Mouse (Mus musculus): ENCODE measurements around the gene Zfand3.

Zfand3 gene

DNA sequence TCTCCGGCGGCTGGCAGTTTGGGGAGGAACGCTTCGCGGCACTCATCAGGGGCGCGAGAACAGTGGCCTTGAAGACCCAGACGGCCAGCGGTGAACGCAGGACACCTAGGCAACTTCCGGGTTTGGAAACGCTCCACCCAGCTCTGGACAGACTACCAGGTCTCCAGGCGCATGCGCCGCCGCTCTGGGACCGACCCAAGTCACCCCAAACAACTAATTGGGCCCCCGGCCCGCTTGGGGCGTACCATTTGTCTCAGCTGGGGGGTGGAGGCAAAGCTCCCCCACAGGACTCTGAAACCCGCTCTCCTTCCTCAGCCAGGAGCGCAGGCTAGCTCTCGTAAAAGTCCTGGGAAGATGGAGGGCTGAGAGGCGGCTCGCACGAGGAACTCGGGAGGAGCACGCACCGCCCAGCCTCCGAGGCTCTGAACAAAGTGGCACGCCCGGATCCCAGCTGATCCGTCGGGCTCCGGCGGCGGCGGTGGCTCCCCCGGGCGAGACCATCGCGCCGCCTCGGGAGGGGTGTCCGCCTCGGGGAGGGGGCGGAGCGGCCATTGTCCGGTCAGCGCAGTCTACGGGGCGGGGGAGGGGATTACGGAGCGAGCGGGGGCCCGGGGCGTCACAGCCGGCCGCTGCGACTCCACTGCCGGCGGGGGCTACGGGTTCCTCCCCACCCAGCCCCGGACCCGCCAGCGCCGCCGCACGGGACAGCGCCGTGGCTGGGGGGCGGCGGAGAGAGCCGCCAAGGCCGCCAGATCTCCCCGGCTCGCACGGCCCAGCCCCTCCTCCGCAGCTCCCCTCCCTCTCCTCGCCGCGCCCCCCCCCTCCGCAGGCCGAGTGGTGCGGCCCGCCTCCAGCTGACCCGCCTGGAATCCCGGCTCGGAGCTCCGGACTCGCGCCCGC is at the start of gene Zfand3:
Gene Zfand3 (plus strand): TSS at position 531 of the 900 bp plus-strand sequence.
- peak; percentile 94 for DNase-seq

DNA sequence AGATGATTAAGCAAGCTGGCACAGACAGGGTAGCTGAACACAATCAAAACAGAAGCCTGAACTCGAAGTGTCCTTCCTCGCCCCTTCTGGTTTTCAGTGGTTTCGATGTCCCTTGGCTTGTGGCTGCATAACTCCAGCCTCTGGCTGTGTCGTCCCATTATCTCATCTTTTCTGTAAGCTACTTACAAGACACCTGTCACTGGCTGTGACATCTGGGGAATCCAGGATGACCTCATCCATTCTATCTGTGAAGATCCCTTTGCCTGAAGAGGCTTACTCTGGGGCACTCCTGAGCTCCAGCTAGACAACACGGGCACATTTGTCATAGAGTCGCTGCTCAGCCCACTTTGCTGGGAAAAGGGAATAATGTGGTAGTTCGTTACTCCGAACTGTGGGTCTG is 48.7 kb upstream of the Zfand3 start:
- no peak for DNase-seq

DNA sequence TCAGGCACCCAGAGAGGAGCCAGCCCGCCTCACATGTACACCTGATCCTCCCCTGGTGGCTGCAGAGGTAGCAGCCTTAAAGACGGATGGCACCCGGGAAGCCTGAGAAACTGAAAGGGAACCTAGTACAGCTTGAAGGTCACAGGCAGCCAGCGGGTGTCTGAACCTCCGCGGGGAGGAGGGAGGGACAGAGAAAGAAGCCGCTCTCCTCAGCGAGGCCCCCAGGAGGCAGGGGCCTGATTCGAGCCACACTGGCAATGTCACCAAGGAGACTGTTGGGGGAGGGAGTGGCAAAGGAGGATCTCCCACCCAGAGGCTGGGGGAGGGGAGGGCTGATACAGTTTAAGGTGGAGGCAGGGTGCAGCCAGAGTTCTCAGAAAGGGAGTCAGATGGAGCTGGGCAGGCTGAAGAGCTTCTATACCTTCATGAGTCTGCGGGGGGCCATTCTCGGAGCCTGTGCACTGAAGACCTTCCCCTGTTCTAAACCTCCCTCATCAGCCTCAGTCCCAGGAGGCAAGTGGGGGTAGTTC is 40.7 kb upstream of the Zfand3 start:
- DNase-seq = no peak

DNA sequence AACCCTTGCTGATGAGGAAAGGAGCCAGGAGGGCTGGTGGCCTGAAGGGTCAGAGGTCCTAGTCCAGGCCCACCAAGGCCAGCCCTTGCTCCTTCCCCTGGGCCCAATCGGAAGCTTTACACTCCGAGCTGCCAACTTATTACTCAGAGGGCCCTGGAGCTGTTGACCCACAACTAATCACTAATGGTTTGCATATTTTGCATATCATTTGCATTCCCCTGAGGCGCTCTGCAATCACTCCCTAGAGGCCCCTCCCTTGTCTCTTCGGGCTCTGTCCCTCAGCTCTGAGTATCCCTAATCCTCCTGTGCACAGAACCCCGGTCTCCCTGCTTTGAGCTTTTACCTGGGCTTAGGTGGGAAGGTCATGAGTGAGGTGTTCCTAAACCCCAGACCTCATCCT is 39.0 kb upstream of the Zfand3 start:
- DNase-seq = no peak

DNA sequence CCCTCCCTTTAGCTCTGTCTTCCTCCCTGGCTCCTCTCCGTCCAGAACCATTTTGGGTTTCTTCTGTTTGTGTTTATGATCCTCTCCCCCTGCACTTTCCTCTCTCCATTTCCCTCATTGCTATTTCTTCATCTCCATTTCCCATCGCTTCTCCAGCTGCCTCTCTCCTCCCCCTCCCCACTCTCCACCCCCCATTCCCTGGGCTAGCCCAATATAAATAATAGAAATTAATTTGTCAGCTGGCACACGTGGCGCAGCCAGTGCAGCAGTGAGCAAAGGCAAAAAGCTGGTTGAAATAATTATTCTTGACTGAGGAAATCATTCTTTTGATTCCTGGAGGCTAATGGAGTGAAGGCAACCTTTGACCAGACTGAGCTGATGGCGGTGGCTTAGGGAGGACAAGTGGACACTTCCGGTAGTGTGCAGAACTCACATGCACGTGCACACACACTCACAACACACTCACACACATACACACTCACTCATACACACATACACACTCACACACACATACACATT is 34.4 kb upstream of the Zfand3 start, which contains the start of gene Mdga1:
Gene Mdga1 (minus strand): TSS at position 51 of the 519 bp plus-strand sequence.
- DNase-seq = no peak

DNA sequence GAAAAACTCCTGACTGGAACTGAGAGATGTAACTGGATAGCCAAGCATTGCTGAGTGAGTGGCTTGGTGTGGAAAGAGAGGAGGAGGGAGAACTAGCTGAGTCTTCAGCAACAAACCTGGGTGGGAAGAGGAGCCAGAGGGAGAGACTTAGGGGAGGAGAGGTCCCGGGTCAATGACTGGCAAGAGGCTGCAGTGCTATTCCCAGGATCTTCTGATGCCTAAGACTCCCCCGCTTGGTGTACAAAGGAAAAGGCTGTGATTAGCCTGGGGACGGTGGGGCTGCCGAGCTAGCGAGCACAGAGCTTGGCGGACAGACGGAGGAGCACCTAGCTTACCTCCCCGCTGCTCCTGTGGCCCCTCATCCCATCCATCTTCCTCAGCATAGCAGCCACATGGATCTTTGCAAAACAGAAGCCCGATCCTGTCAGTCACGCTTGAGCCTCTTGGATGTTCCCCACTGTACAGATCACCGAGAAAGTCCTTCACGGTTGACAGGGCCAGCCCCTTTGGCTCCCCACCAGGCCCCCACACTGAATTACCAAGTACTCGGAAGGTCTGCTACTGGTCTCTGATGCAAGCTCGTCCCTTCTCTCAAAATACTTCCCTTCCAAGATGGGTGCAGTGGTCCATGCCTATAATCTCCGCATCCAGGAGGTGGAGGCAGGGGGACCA is 32.6 kb upstream of the Zfand3 start:
- DNase-seq = no peak

DNA sequence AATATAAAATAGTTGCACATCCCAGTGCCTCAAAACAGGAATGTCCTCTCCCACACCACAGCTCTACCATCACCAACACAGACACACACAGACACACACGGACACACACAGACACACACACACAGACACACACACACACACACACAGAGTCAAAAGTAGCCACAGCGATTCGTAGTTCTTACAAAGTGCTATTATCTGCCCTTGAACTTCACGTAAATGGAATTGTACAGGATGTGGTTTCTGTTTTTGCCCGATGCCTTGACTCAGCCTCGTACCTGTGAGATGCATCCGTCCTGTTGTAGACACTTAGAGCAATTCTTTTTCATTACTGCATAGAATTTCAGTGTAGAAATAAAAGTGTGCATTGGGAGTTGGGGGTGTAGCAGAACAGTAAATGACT is 31.3 kb upstream of the Zfand3 start:
- DNase-seq = no peak

DNA sequence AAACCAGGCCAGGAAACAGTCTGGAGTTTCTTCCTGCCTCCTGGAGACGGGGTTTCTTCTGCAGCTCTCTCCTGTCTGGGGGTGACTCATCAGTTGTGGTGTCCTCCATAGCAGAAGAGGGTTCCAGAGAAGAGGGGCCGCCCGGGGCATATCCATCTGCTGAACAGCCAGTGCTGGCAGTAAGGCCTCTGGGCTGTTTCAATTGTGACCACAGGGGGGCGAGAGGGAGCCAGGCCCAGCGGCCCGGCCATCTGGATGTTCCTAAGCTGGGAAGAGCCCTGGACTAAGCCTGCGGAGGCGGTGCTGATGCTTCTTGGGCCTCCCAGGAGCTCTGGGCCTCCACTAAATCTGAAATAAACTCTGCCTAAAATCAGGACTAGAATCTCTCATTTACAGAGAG is 28.8 kb upstream of the Zfand3 start:
- peak; percentile 81 for DNase-seq

DNA sequence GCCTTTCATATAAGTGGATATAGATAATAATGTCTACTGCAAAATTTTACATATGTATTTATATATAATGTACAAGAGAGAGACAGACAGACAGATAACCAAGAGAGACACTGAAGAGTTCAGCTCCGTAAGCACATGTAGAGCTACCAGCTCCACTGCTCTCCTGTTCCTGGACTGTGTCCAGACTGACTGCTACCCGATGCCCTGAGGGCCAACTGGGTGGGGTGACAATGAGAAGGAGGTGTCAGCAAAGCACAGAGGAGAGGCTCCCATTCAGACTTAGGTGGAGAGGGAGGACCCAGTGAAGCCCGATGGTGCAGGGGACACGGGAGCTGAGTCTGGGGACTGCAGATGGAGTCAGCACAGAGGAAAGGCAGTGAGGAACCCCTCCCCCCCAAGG is 25.5 kb upstream of the Zfand3 start:
- DNase-seq = no peak

DNA sequence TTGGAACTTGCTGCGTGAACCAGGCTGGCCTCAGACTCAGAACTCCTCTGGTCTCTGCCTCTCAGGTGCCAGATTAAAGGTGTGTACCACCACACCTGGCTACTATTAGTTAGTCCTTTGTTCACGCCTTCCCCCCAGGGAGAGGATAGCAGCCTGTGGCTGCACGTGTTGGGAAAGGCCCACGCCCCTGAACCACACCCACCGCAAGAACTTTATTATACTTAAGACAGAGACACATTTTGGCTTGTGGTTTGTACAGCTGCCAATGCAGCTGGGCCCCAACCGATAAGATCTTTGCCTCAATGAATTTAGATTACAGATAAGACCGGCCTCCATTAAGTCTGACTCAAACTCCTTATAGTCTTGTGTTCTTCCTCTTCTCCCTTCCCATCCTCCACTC is 24.7 kb upstream of the Zfand3 start:
- no peak for DNase-seq

DNA sequence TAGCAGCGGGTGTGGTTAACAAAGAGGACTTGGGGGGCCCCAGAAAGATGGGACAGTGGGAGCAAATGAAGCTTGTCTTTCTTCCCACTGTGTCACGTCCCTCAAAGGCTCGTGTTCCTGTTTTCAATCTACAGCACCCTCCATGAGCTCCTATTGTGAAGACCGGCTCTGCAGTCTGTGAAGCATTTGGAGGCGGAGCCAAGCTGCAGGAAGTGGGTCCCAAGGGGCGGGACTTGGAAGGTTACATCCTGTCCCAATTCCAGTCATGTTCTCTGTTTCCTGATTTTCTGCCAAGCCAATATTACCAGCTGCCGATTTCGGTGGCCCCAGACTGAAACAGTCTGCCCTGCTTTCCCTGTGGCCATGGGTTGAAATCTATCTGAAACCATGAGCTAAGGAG is 23.0 kb upstream of the Zfand3 start:
- DNase-seq = no peak

DNA sequence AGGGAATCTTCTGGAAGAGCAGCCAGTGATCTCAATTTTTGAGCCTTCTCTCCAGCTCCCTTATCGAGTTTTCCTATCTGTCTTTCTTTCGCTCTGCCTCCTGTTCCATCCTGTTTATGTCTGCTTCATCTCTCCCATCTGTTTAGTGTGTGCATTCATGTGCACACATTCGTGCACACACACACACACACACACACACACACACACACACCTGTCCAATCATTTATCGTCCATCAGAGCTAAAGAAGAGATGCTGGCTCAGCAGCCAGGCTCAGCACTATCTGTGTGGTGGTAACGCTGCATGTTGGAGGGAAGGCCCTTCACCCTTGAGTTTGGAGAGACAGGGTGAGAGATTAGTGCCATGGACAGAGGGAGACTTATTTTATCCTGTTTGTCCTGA is 21.3 kb upstream of the Zfand3 start:
- no peak for DNase-seq

DNA sequence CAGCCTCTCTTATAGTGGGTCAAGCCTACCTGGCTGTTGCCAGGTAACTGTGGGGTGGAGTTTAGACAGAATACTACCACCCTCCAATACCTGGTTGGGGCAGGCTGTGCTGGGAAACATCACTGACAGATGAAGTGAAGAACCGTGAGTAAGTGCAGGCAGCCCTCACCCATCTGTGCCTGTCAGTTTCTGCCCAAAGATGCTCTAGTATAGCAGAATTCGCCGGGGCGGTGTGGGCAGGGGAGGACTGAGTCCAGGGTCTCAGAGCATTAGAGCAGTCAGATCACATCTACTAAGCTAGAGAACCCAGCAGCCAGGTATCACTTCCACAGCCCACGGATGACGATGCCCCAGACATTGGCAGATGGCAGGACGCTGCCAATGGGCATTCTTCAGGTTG is 19.6 kb upstream of the Zfand3 start:
- peak; percentile 71 for DNase-seq

DNA sequence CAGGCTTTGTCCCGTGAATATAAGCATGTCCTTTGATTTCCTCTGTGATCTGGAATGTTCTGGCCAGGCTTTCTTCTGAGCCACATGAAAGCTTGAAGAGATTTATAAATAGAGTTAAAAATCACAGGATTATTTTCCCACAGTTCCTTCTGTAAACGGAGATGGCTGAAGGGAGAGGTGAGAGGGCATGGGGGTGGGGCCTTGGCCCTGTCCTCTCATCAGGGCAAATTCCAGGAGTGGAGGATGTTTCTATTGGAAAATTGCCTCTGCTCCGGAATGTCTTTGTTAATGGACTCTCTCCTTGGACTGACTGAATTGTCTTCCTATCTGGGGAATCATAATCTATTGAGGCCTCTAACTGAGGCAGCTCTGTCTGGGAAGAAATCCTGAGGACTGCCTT is 19.0 kb upstream of the Zfand3 start:
- no peak for DNase-seq

DNA sequence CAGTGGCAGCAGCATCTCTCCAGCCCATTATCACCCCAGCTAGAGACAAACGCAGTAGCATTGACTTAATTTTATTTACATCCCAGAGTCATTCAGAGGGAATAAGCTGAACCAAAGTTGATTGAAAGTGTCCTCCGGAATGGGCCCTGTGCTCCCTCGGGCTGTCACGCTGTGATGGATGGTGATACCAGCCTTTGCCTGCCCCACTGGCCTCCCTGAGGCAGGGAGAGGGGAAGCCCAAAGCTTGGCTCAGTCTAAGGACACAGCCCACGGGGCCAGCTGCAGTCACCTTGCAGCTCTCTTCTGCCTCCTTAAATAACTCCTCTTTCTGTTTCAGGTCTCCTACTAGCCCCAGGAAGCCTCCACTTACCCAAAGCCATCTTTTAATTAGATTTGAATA is 16.4 kb upstream of the Zfand3 start:
- DNase-seq = no peak

DNA sequence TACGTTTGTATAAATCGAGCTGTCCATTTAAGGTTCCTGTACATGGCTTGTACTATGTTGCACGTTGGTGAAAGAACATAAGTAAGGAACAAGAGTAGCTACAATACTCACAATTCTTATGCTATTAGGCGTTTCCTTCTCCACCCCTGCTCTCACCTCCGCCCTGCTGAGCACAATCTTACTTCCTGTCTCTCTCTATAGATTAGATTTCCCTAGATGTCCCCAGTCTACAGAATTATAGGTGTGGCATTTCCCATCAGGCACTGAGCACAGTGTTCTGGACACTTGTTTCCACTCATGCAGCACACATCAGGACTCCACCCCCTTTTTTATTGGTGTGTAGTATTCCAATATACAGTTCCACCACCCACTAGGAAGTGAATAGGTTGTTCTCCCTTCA is 14.9 kb upstream of the Zfand3 start:
- DNase-seq = no peak

DNA sequence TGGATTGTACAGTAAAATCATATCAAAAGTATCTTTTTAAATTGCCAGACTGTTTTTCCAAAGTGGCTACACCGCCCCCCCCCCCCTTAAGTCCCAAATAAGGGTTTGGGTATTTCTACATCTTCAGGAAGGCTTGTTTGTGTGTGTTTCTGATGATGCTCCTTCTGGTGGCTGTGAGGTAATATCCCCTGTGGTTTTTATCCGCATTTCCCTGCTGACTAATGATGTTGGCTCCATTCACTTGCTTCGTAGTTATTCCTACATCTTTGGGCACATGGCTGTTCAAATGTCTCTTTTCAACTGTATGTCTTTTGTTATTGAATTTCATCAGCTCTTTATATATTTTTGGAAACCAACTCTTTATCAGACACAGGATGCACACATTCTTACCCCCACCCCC is 14.4 kb upstream of the Zfand3 start:
- DNase-seq = no peak

DNA sequence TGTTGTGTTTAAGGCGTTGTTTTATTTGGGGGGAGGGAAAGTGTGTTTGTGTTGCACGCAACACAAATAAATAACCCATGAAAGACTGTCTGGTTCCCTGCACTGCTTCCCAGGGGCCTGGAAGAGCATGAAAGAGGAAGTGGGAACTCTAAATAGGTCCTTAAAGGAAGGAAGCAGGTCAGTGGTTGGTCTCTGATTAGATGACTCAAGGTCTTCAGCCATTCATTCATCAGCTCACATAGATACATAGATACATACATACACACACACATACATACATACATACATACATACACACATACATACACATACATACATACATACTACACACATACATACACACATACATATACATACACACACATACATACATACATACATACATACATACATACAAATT is 13.7 kb upstream of the Zfand3 start:
- DNase-seq = no peak

DNA sequence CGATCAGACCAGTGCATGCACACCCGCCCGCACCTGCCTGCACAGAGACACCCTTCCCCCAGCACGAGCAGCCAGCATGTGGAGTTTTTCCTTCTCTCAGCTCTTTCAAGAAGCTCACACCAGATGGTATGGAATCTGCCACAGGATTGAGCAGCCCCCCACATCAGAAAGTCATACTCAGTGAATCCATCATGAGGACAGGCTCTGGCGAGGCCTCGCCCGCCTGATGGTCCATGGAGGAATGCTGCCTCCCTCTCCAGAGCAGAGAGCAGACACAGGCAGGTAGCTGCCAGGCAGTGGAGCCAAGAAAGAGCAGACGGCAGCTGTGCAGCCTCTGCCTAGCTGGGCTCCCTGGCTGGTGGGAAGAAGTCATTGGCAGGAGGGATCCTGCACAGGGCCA is 11.0 kb upstream of the Zfand3 start:
- DNase-seq = peak; percentile 86

DNA sequence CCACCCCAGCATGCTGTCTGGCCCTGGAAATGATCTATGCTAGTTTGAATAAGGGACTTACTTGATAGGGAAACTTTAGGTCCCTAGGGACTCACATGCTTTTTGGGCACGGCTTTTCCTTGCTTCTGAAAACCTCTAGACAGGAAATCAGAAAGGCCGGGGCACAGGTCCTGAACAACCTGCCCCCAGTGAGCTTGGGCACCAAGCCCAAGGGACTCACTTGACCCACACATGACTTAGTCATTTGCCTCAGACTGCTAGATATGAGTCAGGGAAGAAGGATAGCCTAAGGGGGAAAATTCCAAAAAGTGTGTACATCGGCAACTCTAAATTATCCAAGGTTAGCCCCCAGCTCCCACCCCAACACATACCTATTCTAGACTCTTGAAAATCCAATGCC is 10.5 kb upstream of the Zfand3 start:
- no peak for DNase-seq

DNA sequence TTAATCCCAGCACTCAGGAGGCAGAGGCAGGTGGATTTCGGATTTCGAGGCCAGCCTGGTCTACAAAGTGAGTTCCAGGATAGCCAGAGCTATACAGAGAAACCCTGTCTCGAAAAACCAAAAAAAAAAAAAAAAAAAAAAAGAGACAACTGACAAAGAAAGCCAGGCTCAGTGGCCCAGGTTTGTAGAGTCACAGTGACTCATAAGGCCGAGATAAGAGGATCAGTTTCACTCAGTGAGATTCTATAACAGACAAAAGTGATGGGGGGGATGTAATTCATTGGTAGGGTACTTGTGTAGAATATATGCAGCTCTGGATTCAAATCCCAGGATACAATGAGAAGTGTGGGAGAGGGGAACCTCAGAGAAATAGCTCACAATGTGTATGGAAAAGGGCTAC is 10.1 kb upstream of the Zfand3 start:
- DNase-seq = no peak

DNA sequence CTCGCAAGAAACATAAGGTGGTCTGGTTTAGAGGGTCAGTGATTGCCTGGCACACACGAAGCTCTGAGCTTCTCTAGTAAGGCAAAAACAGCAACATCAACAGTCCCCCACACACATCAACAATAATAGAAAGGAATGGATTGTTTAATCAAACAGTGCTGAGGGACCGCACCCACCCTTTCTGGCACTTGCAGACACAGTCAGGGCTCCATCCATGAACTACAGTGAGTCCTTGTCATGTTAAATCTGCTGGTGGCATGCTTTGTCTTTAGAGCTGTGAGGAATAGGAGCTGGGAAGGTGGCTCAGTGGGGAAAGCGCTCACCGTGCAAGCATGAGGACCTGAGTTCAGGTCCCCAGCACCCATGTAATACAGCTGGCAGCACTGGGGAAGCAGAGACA is 8.5 kb upstream of the Zfand3 start:
- no peak for DNase-seq

DNA sequence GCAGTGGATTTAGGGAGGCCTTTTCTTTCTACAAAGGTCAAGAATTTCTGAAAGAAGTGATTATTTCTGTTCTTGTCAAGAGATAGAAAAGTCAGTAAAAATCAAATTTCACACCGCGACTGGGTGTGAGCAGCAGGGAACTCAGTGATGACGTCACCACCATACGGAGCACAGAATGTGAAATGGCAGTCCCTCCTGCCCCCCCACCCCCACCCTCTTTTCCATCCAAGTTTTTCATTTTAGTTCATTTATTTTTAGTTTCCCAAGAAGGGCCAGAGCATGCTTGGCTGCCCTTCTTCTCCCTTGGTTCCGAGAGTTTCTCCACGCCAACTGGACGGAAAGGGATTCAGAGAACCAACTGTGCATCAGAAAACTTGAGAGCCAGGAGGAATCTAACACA is 6.8 kb upstream of the Zfand3 start:
- no peak for DNase-seq
